Mouse (Mus musculus): ENCODE data around the gene Mpzl3. TPM values are rescaled to one million over a fixed set of nuclear protein-coding genes. Genes with fewer than 3 reads are reported as not detected.

The Mpzl3 gene
- polyA plus RNA-seq (2015; fragmentation: Nextera tagmentation; extraction: Ambion mirVana) = 1.6 and 1.7 TPM in 2 replicates

DNA sequence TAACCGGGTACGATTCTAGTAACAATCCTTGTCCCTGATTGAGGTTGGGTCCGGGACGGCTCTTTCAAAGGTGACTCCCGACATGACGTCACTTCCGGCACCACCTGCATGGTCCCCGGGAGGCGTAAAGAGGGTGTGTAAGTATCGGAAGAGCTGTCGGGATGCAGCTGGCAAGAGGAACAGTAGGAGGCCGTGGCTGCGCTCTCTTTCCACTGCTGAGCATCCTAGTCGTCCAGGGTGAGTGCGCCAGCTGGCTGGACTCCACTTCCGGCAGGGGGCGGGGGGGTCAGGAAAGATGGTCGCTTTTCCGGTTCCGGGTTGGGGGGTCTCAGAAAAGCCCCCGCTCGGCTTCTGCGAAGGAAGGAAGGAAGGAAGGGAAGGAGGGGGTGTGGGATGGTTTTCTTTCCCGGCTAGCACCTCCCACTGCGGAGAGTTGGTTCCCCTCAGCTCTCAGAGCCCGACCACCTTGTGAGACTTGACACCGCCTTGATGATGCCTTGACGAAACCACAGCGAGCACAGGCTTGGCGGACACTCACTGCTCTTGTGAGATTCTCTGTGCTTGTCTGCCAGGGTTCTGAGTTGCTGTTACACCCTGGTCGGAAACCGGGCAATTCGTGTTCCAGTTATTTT lies at the start of gene Mpzl3:
TSS of gene Mpzl3 (plus strand) at position 105 of the 632 bp plus-strand sequence.
- Histone ChIP-seq H3K4me1 (no peaks in the 10 kb centered on the region), H3K27me3 (replicated peaks) (peaks cover 78% of the 10 kb centered on the region), H3K9me3 (no peaks in the 10 kb centered on the region), H3K4me2 (peak within 1 kb of the TSS; percentile 78), H3K9ac (peak within 1 kb of the TSS; percentile 79), H3K36me3 (no peaks in the 10 kb centered on the region), H3K4me3 (peak within 1 kb of the TSS; percentile 76), H3K27ac (replicated peaks) (peak within 1 kb of the TSS; percentile 92)
- ATAC-seq (ENCODE audit: extremely low read depth, insufficient number of reproducible peaks, low FRiP score, low TSS enrichment) = no peak; the same call in 1 of the 2 replicates
- under 1% methylated on average over 33 of the region's 33 CpGs for WGBS

- no peaks in the 10 kb centered on the region for H3K36me3 ChIP-seq
- H3K4me1 ChIP-seq = no peaks in the 10 kb centered on the region
- no peaks in the 10 kb centered on the region for H3K9me3 ChIP-seq
- no peak overlapping the region for H3K9ac ChIP-seq
- ATAC-seq (ENCODE audit: extremely low read depth, insufficient number of reproducible peaks, low FRiP score, low TSS enrichment) = no peak
- no peak overlapping the region for H3K27ac ChIP-seq (replicated peaks)
- peaks cover 52% of the 10 kb centered on the region for H3K27me3 ChIP-seq (replicated peaks)
- no peak overlapping the region for H3K4me2 ChIP-seq
- H3K4me3 ChIP-seq = no peak overlapping the region
- 61% methylated on average over 12 of the region's 12 CpGs for WGBS
Measured at GRCm38 (mm10) chr9:45007404-45007803, 47.6 kb upstream of the Mpzl3 start.

DNA sequence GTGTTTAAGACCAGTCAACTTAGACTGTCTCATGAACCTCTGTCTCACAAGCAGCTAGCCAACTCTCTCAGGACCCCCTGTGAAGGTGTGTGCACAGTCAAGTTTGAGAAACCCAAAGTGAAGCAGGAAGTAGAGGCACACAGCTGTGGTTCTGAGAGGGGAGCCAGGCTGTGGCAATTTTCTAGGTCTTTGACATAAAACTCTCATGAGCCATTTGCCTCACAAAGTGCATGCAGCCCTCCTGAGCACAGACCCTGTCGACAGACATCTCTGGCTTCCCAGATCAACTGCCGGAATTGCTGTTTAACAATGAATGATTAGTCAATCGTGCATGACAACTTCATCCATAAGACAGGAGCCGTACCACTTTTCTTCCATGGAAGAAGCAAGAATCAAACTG lies 46.6 kb upstream of the Mpzl3 start:
- WGBS = 79% methylated on average over 4 of the region's 4 CpGs
- Histone ChIP-seq H3K36me3 (no peaks in the 10 kb centered on the region), H3K27ac (replicated peaks) (no peak overlapping the region), H3K9me3 (no peaks in the 10 kb centered on the region), H3K27me3 (replicated peaks) (peaks cover 47% of the 10 kb centered on the region), H3K4me3 (no peak overlapping the region), H3K4me2 (no peak overlapping the region), H3K9ac (no peak overlapping the region), H3K4me1 (no peaks in the 10 kb centered on the region)
- ATAC-seq (ENCODE audit: extremely low read depth, insufficient number of reproducible peaks, low FRiP score, low TSS enrichment) = no peak

DNA sequence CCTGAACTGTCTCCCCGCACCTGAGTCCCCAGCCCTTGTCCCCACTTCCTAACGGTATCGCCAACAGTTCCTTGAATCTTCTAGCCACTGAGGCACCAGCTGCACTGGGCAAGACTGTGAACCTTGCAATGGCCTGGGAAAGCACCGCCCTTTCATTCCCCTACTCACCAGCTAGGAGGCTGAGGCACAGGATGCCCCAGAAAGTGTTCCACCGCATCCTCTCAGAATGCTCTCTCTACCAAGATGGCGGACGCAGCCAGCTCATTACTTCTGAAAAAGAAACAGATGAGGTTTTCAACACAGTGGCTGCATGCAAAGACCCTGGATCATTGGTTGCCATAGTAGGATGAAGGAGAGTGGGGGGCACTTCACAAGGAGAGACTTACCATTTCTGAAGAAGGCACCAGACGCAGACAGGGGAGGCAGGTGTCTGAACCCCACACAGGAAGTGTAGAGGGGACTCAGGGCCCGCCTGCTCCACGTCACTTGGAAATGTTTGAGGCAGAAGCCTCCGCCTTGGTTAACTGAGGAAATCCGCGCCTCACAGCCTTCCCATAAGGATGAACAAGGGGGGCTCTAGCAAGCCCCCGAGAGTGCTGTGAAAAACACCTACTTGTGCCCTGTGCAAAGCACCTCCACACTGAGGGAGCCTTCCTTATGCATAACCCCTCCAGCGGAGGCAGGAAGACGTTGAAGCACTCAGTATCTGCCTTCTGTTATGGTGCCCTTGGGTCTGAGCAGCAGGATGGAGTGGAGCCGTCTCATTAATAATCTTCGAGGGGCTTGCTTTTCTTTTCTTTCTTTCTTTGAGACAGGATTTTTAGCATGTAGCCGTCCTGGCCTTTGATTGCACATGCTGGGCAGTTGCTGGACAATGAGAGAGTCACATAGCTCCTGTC lies 45.6 kb upstream of the Mpzl3 start, which contains the start of gene Cd3e:
TSS of gene Cd3e (minus strand) at position 448 of the 899 bp plus-strand sequence.
- Histone ChIP-seq H3K9me3 (no peaks in the 10 kb centered on the region), H3K27ac (replicated peaks) (no peak within 1 kb of the TSS), H3K4me2 (no peak within 1 kb of the TSS), H3K36me3 (no peaks in the 10 kb centered on the region), H3K4me3 (no peak within 1 kb of the TSS), H3K9ac (no peak within 1 kb of the TSS), H3K27me3 (replicated peaks) (peaks cover 43% of the 10 kb centered on the region), H3K4me1 (no peaks in the 10 kb centered on the region)
- WGBS = 77% methylated on average over 19 of the region's 19 CpGs
- no peak for ATAC-seq (ENCODE audit: extremely low read depth, insufficient number of reproducible peaks, low FRiP score, low TSS enrichment)

DNA sequence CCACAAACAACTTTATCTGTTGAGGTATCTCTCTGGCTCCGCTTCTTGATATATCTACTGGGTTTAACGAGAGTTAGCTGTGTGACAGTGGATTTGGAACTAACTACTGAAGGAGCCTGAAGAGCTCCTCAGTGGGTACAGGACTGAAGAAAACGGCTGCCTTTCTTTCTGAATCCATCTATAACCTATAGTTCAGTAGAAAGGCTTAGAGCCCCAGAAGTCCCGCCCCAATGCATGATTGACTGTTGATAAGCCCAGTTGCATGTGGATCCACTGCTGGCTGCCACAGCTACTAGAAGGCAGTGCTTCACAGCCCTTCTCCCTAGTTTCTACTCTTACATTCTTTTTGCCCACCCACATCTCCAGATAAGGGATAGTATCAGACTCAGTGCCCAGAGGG lies 44.5 kb upstream of the Mpzl3 start:
- H3K4me2 ChIP-seq = no peak overlapping the region
- H3K27ac ChIP-seq (replicated peaks) = no peak overlapping the region
- H3K9ac ChIP-seq = no peak overlapping the region
- ATAC-seq (ENCODE audit: extremely low read depth, insufficient number of reproducible peaks, low FRiP score, low TSS enrichment) = no peak
- H3K27me3 ChIP-seq (replicated peaks) = peaks cover 36% of the 10 kb centered on the region
- H3K4me3 ChIP-seq = no peak overlapping the region
- 62% methylated on average over 4 of the region's 4 CpGs for WGBS
- no peaks in the 10 kb centered on the region for H3K4me1 ChIP-seq
- no peaks in the 10 kb centered on the region for H3K36me3 ChIP-seq
- H3K9me3 ChIP-seq = no peaks in the 10 kb centered on the region

GRCm38 (mm10) chr9:45011291-45011690 lies 43.7 kb upstream of the Mpzl3 start:
- Histone ChIP-seq H3K27me3 (replicated peaks) (peaks cover 32% of the 10 kb centered on the region), H3K27ac (replicated peaks) (no peak overlapping the region), H3K9ac (no peak overlapping the region), H3K9me3 (no peaks in the 10 kb centered on the region), H3K4me3 (no peak overlapping the region), H3K36me3 (no peaks in the 10 kb centered on the region), H3K4me1 (no peaks in the 10 kb centered on the region), H3K4me2 (no peak overlapping the region)
- 45% methylated on average over 6 of the region's 6 CpGs for WGBS
- no peak for ATAC-seq (ENCODE audit: extremely low read depth, insufficient number of reproducible peaks, low FRiP score, low TSS enrichment)

DNA sequence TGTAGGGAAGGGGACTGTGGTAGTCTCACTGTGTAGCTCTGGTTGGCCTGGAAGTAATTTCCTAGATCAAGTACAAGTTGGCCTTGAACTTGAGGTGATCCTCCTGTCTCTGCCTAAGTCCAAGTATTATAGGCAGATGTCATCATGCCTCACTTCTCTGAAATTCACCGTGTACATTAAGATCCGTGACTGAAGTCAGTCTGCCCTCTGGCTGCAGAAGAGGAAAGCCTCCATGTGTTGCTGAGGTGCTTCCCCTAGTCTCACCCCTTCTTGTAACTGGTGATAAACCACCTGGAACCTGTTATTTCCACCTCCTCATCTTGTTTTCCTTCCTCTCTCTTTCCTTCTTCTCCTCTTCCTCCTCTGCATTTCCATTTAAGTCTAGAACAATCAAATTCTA lies 40.1 kb upstream of the Mpzl3 start:
- no peaks in the 10 kb centered on the region for H3K9me3 ChIP-seq
- no peak overlapping the region for H3K9ac ChIP-seq
- no peak overlapping the region for H3K4me2 ChIP-seq
- 39% methylated on average over 2 of the region's 2 CpGs for WGBS
- no peak for ATAC-seq (ENCODE audit: extremely low read depth, insufficient number of reproducible peaks, low FRiP score, low TSS enrichment)
- H3K36me3 ChIP-seq = no peaks in the 10 kb centered on the region
- H3K27ac ChIP-seq (replicated peaks) = no peak overlapping the region
- H3K4me1 ChIP-seq = no peaks in the 10 kb centered on the region
- peaks cover 24% of the 10 kb centered on the region for H3K27me3 ChIP-seq (replicated peaks)
- H3K4me3 ChIP-seq = no peak overlapping the region

DNA sequence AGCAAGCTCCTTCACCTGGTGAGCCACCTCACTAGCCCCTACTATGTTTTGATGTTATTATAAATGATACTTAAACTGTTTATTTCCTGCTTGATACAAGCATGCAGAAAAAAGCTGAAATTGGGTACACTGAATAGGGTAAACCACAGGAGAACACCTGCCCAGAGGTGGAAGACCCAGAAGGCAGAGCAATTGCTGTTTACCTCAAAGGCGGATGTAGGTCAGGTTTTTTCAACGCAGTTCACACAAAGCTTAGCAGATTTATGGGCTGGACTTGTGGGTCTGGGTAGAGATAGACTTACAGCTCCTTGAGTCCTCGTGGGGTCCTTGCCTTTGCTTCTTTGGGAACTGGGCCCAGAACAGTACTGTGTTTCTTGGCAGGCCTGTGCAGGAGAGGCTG lies 39.1 kb upstream of the Mpzl3 start:
- peaks cover 22% of the 10 kb centered on the region for H3K27me3 ChIP-seq (replicated peaks)
- no peak overlapping the region for H3K4me2 ChIP-seq
- H3K27ac ChIP-seq (replicated peaks) = no peak overlapping the region
- no peak overlapping the region for H3K9ac ChIP-seq
- no peak for ATAC-seq (ENCODE audit: extremely low read depth, insufficient number of reproducible peaks, low FRiP score, low TSS enrichment)
- H3K9me3 ChIP-seq = no peaks in the 10 kb centered on the region
- no peaks in the 10 kb centered on the region for H3K4me1 ChIP-seq
- H3K4me3 ChIP-seq = no peak overlapping the region
- no peaks in the 10 kb centered on the region for H3K36me3 ChIP-seq
- 67% methylated on average over 3 of the region's 3 CpGs for WGBS

- no peaks in the 10 kb centered on the region for H3K36me3 ChIP-seq
- peaks cover 14% of the 10 kb centered on the region for H3K27me3 ChIP-seq (replicated peaks)
- ATAC-seq (ENCODE audit: extremely low read depth, insufficient number of reproducible peaks, low FRiP score, low TSS enrichment) = no peak
- WGBS = 80% methylated on average over 11 of the region's 11 CpGs
- H3K4me1 ChIP-seq = no peaks in the 10 kb centered on the region
- no peak overlapping the region for H3K4me3 ChIP-seq
- no peak overlapping the region for H3K27ac ChIP-seq (replicated peaks)
- H3K4me2 ChIP-seq = no peak overlapping the region
- H3K9ac ChIP-seq = no peak overlapping the region
- H3K9me3 ChIP-seq = no peaks in the 10 kb centered on the region
Measured at GRCm38 (mm10) chr9:45018031-45018430, 37.0 kb upstream of the Mpzl3 start.

GRCm38 (mm10) chr9:45022800-45023199 lies 32.2 kb upstream of the Mpzl3 start:
- no peaks in the 10 kb centered on the region for H3K36me3 ChIP-seq
- H3K4me1 ChIP-seq = no peaks in the 10 kb centered on the region
- WGBS = 9% methylated on average over 3 of the region's 3 CpGs

GRCm38 (mm10) chr9:45023638-45024037 lies 31.3 kb upstream of the Mpzl3 start:
- no peaks in the 10 kb centered on the region for H3K36me3 ChIP-seq
- no peaks in the 10 kb centered on the region for H3K9me3 ChIP-seq
- H3K4me3 ChIP-seq = no peak overlapping the region
- no peaks in the 10 kb centered on the region for H3K4me1 ChIP-seq
- H3K4me2 ChIP-seq = no peak overlapping the region
- no peak for ATAC-seq (ENCODE audit: extremely low read depth, insufficient number of reproducible peaks, low FRiP score, low TSS enrichment)
- no peak overlapping the region for H3K9ac ChIP-seq
- WGBS = 50% methylated on average over 3 of the region's 3 CpGs
- H3K27me3 ChIP-seq (replicated peaks) = peaks cover 57% of the 10 kb centered on the region
- no peak overlapping the region for H3K27ac ChIP-seq (replicated peaks)

More at GRCm38 (mm10) chr9:45022800-45023199, 32.2 kb upstream of the Mpzl3 start:
- Histone ChIP-seq H3K4me2 (no peak overlapping the region), H3K9ac (no peak overlapping the region), H3K9me3 (no peaks in the 10 kb centered on the region), H3K27ac (replicated peaks) (no peak overlapping the region), H3K27me3 (replicated peaks) (peaks cover 51% of the 10 kb centered on the region), H3K4me3 (no peak overlapping the region)
- ATAC-seq (ENCODE audit: extremely low read depth, insufficient number of reproducible peaks, low FRiP score, low TSS enrichment) = no peak
